Mouse (Mus musculus): ENCODE results near the gene Fgd6. TPM values are rescaled to one million over a fixed set of nuclear protein-coding genes. Genes with fewer than 3 reads are reported as not detected.

Fgd6 gene
- polyA plus RNA-seq, 1 experiment, result 2.8 TPM

DNA sequence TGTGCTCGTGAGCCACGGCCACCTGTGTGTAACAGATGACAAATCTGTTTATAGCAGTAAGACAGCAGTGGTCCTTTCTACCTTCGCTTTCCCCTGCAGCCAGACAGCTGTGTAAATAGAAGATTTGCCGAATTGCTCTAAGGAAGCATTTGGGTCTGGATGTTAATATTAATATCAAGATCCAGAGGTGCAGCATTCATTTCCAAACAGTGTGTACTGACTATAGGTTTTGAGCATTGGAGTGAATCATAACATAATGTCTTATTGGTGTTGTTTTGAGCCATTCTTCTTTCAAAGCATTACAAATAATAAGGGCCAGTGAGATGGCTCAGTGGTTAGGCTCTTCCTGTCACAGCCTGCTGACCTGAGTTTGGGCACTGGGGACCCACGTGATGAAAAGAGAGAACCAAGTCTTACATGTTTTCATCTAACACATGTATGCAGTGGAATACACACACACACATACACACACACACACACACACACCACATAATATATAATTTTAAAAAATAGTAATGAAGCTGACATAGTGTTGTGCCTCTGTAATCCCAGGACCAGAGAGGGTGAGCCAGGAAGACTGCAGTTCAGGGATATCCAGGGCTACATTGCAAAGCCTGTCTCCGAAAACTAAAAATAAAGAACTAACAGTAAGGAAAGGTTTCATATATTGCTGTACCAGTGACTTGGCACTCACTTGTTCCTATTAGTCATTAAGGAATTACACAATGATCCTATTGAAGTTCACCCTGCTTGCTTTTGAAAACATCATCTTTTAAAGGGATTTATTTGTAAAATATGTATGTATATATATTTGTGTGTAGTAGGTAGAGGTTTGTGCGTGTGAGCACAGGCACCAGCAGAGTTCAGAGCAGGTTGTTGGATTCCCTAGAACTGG, 2.8 kb downstream of the Fgd6 start:
- H3K4me1 ChIP-seq (ENCODE audit: control insufficient read depth, insufficient read depth, insufficient read length), result peaks cover 2% of the 10 kb centered on the region; the same call in 1 of the 2 replicates
- no peaks in the 10 kb centered on the region for H3K36me3 ChIP-seq (ENCODE audit: control insufficient read depth, insufficient read depth, low read length)
- H3K4me3 ChIP-seq (ENCODE audit: extremely low read depth, insufficient read depth, insufficient read length), result no peak overlapping the region
- DNase-seq (ENCODE audit: low read depth in 1 of 2, low spot score in 2 of 2), result no peak
- TF ChIP-seq CTCF (IDR thresholded peaks at IDR 0.05; ENCODE audit: extremely low read depth, insufficient read depth, insufficient read length, insufficient replicate concordance), result no peak
- TF ChIP-seq POLR2A (IDR thresholded peaks at IDR 0.05; ENCODE audit: low read depth, low read length), result no peak
- H3K27me3 ChIP-seq (ENCODE audit: control insufficient read depth, insufficient read depth, low read length), result no peaks in the 10 kb centered on the region
- 51% methylated on average over 7 of the region's 7 CpGs for WGBS
- no peak overlapping the region for H3K27ac ChIP-seq (ENCODE audit: insufficient read depth, low read length)

DNA sequence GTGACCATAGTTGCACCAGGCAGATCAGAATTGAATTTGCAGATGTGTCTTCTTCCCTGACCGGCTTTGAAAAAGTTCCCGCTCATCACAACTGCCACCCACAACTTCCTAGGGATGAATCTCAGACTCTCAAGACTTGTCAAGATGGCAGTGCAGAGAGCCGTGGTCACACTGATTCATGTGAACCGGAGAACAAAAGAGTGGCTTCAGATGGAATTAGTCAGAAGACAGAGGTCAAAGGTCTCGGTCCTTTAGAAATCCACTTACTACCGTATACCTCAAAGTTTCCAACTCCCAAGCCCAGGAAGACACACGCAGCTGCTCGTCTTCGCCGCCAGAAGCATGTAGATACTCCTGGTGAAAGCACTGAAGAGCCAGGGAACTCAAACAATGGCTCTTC, 8.1 kb downstream of the Fgd6 start:
- Histone ChIP-seq H3K4me1 (ENCODE audit: control insufficient read depth, insufficient read depth, insufficient read length) (peaks cover 2% of the 10 kb centered on the region; the same call in 1 of the 2 replicates), H3K27me3 (ENCODE audit: control insufficient read depth, insufficient read depth, low read length) (no peaks in the 10 kb centered on the region), H3K27ac (ENCODE audit: insufficient read depth, low read length) (no peak overlapping the region), H3K4me3 (ENCODE audit: extremely low read depth, insufficient read depth, insufficient read length) (no peak overlapping the region), H3K36me3 (ENCODE audit: control insufficient read depth, insufficient read depth, low read length) (0 out of 2 replicates have a peak, but pooled peaks cover 3% of the 10 kb centered on the region)
- WGBS, result 93% methylated on average over 10 of the region's 10 CpGs
- no peak for TF ChIP-seq POLR2A (IDR thresholded peaks at IDR 0.05; ENCODE audit: low read depth, low read length)
- no peak for TF ChIP-seq CTCF (IDR thresholded peaks at IDR 0.05; ENCODE audit: extremely low read depth, insufficient read depth, insufficient read length, insufficient replicate concordance)
- DNase-seq (ENCODE audit: low read depth in 1 of 2, low spot score in 2 of 2), result no peak

DNA sequence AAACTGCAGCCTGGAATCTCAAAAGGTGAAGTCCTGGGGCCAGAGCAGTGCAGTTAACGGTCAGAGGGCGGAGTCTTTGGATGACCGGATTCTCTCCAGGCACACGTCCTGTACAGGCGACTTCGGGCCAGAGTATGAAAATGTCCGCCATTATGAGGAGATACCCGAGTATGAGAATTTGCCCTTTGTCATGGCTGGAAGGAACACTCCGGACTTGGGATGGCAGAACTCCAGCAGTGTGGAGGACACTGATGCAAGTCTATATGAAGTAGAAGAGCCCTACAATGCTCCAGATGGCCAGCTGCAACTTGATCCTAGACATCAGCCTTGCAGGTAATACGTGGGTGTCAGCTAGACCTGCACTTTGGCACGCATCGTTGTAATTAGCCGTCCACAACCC, 9.5 kb downstream of the Fgd6 start:
- Histone ChIP-seq H3K36me3 (ENCODE audit: control insufficient read depth, insufficient read depth, low read length) (0 out of 2 replicates have a peak, but pooled peaks cover 3% of the 10 kb centered on the region), H3K4me1 (ENCODE audit: control insufficient read depth, insufficient read depth, insufficient read length) (peaks cover 3% of the 10 kb centered on the region; the same call in 1 of the 2 replicates), H3K27ac (ENCODE audit: insufficient read depth, low read length) (no peak overlapping the region), H3K4me3 (ENCODE audit: extremely low read depth, insufficient read depth, insufficient read length) (no peak overlapping the region), H3K27me3 (ENCODE audit: control insufficient read depth, insufficient read depth, low read length) (no peaks in the 10 kb centered on the region)
- TF ChIP-seq CTCF (IDR thresholded peaks at IDR 0.05; ENCODE audit: extremely low read depth, insufficient read depth, insufficient read length, insufficient replicate concordance) (no peak), POLR2A (IDR thresholded peaks at IDR 0.05; ENCODE audit: low read depth, low read length) (no peak)
- WGBS, result 96% methylated on average over 13 of the region's 13 CpGs
- DNase-seq (ENCODE audit: low read depth in 1 of 2, low spot score in 2 of 2), result no peak

DNA sequence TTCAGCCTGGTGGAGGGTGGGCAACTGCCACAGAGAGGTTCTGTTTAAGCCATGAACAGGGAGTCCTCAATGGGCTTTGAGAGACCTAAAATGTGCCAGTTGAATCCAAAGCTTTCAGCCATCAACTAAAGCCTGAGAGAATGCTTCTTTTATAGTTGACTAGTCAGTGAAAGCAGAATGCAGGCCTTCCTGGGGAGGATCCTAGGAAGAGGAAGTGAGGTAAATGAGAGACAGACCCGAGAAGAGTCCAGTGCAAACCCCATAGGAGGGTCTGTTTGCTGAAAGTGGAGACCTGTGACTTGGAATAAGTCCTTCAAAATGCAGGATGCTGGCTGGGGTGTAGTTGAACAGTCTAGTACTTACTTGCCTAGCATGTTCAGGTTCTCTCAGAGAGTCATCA, 11.2 kb downstream of the Fgd6 start:
- 14% methylated on average over 1 of the region's 1 CpGs for WGBS
- Histone ChIP-seq H3K36me3 (ENCODE audit: control insufficient read depth, insufficient read depth, low read length) (0 out of 2 replicates have a peak, but pooled peaks cover 3% of the 10 kb centered on the region), H3K4me1 (ENCODE audit: control insufficient read depth, insufficient read depth, insufficient read length) (peaks cover 5% of the 10 kb centered on the region; the same call in 1 of the 2 replicates), H3K4me3 (ENCODE audit: extremely low read depth, insufficient read depth, insufficient read length) (no peak overlapping the region), H3K27me3 (ENCODE audit: control insufficient read depth, insufficient read depth, low read length) (no peaks in the 10 kb centered on the region), H3K27ac (ENCODE audit: insufficient read depth, low read length) (no peak overlapping the region; the same call in 1 of the 2 replicates)
- no peak for TF ChIP-seq CTCF (IDR thresholded peaks at IDR 0.05; ENCODE audit: extremely low read depth, insufficient read depth, insufficient read length, insufficient replicate concordance)
- no peak for TF ChIP-seq POLR2A (IDR thresholded peaks at IDR 0.05; ENCODE audit: low read depth, low read length)
- no peak for DNase-seq (ENCODE audit: low read depth in 1 of 2, low spot score in 2 of 2)

DNA sequence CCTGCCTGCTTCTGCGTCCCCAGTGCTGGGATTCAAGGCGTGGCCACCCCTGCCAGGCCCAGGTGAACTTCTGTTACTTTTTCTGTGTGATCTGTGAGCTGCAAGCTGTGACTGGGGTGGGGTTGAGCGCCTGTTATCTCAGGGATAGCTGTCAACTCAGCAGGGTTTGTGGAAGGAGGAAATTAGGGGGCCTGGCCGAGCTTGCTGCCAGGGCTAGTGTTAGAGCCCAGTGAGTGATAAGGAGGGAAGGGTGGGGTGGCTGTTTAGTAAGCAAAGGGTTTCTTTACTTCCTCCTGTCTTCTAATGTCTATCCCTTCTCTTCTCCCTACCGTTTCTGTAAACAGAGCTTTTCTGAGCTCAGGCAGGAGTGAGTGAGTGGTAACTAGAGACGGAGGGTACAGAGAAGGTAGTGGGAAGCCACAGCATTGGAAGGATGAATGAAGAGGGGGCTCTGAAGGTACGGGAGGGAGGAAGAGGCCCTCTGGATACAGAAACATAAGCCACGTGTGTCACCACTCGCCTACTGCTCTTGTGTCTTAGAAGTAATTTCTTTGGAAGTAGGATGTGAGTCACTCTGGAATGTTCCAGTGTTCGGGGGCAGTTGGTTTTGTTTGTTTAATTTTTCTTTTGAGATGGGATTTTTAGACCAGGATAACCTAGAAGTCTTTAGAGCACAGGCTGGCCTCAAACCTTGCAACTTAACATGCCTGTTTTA, 12.2 kb downstream of the Fgd6 start:
- H3K27me3 ChIP-seq (ENCODE audit: control insufficient read depth, insufficient read depth, low read length), result no peaks in the 10 kb centered on the region
- TF ChIP-seq CTCF (IDR thresholded peaks at IDR 0.05; ENCODE audit: extremely low read depth, insufficient read depth, insufficient read length, insufficient replicate concordance) (no peak), POLR2A (IDR thresholded peaks at IDR 0.05; ENCODE audit: low read depth, low read length) (no peak)
- WGBS, result 62% methylated on average over 10 of the region's 10 CpGs
- H3K4me1 ChIP-seq (ENCODE audit: control insufficient read depth, insufficient read depth, insufficient read length), result peaks cover 5% of the 10 kb centered on the region; the same call in 1 of the 2 replicates
- 0 out of 2 replicates have a peak, but pooled peaks cover 3% of the 10 kb centered on the region for H3K36me3 ChIP-seq (ENCODE audit: control insufficient read depth, insufficient read depth, low read length)
- H3K27ac ChIP-seq (ENCODE audit: insufficient read depth, low read length), result peak overlapping the region; percentile 31; the same call in 1 of the 2 replicates
- no peak for DNase-seq (ENCODE audit: low read depth in 1 of 2, low spot score in 2 of 2)
- H3K4me3 ChIP-seq (ENCODE audit: extremely low read depth, insufficient read depth, insufficient read length), result no peak overlapping the region

DNA sequence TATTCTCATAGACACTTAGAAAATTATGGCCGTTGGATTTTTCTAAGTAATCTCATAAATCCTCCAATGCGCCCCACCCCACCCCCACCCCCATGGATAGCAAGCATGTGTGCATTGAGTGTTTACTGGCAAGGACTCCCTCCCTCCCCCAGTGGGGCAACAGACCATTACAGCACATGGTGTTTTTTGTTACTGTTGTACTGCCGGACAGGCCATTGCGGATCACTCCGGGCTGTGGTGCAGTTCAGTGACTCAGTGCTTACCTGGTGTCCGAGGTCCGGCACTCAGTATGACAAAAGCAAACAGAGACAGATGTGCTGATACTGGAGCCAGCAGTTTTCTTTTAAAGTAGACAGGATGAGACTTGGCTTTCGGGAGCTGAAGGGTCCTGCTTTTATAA, 13.3 kb downstream of the Fgd6 start:
- TF ChIP-seq POLR2A (IDR thresholded peaks at IDR 0.05; ENCODE audit: low read depth, low read length), result no peak
- TF ChIP-seq CTCF (IDR thresholded peaks at IDR 0.05; ENCODE audit: extremely low read depth, insufficient read depth, insufficient read length, insufficient replicate concordance), result no peak
- Histone ChIP-seq H3K27me3 (ENCODE audit: control insufficient read depth, insufficient read depth, low read length) (no peaks in the 10 kb centered on the region), H3K4me1 (ENCODE audit: control insufficient read depth, insufficient read depth, insufficient read length) (peaks cover 5% of the 10 kb centered on the region; the same call in 1 of the 2 replicates), H3K27ac (ENCODE audit: insufficient read depth, low read length) (no peak overlapping the region), H3K36me3 (ENCODE audit: control insufficient read depth, insufficient read depth, low read length) (0 out of 2 replicates have a peak, but pooled peaks cover 2% of the 10 kb centered on the region), H3K4me3 (ENCODE audit: extremely low read depth, insufficient read depth, insufficient read length) (no peak overlapping the region)
- no peak for DNase-seq (ENCODE audit: low read depth in 1 of 2, low spot score in 2 of 2)
- 81% methylated on average over 8 of the region's 8 CpGs for WGBS

Measured in spleen, adult 2 months (tissue).